Mouse (Mus musculus) common myeloid progenitor, adult 5-6 weeks (primary cell): ENCODE results near the gene Mvb12a. TPM values are rescaled to one million over a fixed set of nuclear protein-coding genes. Genes with fewer than 3 reads are reported as not detected.
"Not testable (repeated sequence)": the region's sequence is repeated elsewhere in the genome, so short reads cannot be mapped to it uniquely, and the experiment has no call there.

Experiments
- ATAC-seq: replicated peaks from 2 replicates; pipeline ENCODE4 v1.8.0; 2016; ENCODE audit warnings: low read depth, mild to moderate bottlenecking, moderate TSS enrichment, inconsistent platforms; ENCODE audit not compliant: poor library complexity, severe bottlenecking
- total RNA-seq: library from RNA; stranded (forward); fragments of 200-1000, 187-1606 nt; gene quantifications from 2 replicates; pipeline ENCODE4 v1.2.3, GENCODE M21; 2017

The Mvb12a gene
- total RNA-seq, 1 experiment from 2014 or later: 84.7 TPM

- ATAC-seq: no peak
Measured at GRCm38 (mm10) chr8:71525226-71526050, 17.3 kb upstream of the Mvb12a start, which contains the start of gene Ccdc194. Gene Ccdc194, minus strand, starts transcription at chr8:71525711.

DNA sequence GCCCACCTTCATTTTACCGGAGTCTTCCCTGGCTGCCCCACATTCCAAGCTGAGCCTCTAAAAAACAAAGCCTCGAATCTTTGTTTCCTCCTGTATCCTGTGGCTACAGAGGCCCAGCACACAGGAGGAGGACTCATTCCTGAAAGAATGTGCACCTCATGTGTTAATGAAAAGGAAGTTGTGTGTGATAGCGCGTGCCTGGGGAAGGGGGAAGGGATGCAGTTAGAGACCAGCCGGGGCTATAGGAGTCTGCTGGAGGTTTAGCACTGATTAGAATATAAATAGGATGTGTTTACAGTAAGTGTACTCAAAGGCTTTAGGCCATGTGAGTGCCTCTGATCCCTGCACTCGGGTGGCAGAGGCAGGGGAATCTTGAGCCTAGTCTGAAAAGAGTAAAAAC is 16.4 kb upstream of the Mvb12a start:
- ATAC-seq: no peak

DNA sequence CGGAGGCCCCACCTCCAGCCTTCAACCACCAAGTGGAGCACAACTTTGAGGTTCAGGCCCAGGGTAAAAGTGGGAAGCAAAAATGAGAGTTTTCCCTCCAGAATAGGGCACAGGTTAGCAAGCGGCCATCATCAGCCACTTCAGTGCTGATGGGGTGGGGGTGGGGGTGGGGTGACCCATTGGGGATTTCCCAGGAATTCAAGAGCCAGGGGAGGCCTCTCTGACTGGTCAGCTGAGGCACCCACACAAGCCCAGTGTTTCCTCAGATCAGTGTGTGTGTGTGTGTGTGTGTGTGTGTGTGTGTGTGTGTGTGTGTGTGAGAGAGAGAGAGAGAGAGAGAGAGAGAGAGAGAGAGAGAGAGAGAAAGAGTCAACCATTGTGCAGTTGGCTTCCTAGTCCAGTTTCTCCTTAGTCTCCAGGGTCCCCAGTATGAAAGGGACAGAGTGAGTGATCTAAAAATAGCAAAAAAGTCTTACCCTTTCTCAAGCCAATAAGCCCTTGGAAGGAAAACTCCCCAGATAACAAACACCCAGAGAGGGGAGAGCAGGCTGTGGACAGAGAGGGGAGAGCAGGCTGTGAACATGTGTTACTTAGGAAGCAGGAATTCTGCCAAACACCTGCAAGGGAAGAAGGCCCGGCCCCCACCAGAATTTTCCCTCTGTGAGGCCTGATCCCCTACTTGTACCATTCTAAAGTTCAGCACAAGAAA is 15.4 kb upstream of the Mvb12a start:
- ATAC-seq: no peak

DNA sequence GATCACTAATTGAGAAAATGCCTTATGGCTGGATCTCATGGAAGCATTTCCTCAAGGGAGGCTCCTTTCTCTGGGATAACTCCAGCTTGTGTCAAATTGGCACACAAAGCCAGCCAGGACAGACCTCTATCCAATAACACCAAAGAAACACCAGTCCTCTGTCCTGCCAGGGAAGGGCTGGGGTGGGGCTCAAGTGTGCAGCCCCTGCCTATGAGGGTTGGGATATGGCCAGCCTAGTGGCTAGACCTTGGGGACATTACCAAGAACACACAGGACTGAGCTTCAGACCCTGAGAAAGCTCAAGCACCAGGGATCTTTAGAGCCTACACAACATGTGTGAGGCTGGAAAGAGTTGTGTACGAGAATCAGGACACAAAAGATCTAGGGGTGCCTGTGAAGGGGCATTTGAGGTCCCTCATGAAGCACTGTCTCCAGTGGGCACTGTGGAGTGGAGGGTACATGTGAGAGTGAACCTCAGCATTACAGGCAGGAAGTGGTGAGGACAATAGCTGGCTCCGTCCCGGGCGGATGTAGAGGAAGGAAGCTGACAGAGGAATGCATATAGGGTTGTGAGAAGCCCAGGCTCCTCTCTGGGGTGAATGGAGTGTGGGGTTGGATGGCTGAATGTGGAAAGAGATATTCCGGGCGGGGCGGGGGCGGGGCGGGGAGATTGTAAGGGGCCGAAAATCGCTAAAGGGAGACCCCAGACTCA is 14.2 kb upstream of the Mvb12a start:
- ATAC-seq: peak; percentile 89

DNA sequence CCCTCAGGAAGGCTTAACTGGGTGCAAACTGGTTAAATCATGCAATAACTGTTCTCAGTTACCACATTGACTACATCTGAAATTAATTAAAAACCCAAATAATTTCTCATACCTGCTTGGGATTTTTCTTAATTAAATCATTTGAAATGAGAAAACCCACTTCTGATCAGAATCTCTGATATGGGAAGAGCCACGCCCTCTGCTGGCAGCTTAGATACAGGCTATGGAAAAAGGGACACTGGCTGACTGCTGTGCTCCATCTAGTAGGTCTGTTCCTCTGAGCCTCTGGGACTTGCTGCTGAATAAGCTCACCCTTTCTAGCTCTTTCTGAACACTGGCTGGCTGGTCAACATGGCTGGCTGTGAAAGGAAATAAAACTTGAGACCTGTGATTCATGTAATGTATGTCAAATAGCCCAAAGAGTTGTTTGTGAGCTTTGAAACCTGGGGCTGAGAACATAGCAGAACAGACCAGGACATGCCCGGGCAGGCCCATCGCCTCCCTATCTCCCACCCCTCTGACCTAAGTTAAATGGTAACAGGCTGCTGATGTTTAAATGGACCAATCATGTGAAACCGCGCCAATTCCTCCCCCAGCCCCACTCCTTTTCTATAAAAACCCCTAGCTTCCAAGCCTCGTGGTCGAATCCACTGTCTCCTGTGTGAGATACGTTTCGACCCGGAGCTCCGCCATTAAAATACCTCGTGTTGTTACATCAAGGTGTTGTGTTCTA is 11.8 kb upstream of the Mvb12a start:
- not testable (repeated sequence) for ATAC-seq

DNA sequence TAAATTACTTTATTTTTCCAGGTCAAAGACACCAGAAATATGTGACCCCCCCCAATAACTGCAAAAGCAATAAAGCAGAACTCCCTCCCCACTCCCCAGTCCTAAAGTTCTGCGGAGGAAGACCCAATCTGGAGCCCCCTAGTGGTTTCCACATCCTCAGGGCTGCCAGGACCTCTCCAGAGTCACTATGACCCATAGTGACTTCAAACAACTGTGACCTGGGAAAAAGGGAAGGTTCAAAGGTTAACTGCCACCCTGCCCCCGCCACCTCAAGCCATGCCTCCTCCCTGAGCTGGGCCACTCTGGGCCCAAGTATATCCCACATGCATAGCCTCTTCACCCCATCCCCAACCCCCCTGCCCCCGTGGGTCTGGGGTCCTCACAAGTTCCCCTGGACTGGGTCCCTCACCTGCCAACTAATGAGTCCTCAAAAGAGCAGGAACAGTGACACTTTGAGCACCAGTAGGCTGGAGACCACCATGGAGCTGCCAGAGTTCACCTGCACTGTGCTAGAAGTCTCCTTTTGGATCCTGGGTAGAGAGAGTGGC is 8.4 kb upstream of the Mvb12a start:
- no peak for ATAC-seq

DNA sequence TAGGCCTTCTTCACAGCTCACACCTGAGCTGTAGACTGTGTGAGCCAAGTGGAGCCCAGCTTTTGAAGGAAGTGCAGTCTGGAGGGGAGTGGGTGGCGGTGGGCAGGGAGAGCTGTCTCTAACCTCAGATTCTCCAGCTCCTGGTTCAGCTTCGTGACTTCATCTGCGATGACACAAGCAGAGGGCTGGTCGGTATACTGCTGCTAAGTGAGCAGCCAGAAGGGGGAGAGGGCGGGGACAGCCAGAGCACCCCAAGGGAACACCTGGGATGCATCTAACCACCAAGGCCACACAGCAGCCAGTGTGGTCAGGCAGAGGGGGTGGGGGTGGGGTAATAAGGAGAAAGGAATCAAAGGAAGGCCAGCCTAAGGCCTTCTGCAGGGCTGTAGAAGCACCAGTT is 7.1 kb upstream of the Mvb12a start:
- peak; percentile 46 for ATAC-seq

- peak; percentile 94 for ATAC-seq
Measured at GRCm38 (mm10) chr8:71537028-71537867, 5.5 kb upstream of the Mvb12a start, which contains the start of gene Bst2. Gene Bst2, minus strand, starts transcription at chr8:71537456.

- no peak for ATAC-seq
Measured at GRCm38 (mm10) chr8:71543755-71544154, 1.0 kb downstream of the Mvb12a start.

- ATAC-seq: no peak
Measured at GRCm38 (mm10) chr8:71545053-71545452, 2.3 kb downstream of the Mvb12a start.

GRCm38 (mm10) chr8:71547590-71547989 is 4.9 kb downstream of the Mvb12a start:
- ATAC-seq: no peak

DNA sequence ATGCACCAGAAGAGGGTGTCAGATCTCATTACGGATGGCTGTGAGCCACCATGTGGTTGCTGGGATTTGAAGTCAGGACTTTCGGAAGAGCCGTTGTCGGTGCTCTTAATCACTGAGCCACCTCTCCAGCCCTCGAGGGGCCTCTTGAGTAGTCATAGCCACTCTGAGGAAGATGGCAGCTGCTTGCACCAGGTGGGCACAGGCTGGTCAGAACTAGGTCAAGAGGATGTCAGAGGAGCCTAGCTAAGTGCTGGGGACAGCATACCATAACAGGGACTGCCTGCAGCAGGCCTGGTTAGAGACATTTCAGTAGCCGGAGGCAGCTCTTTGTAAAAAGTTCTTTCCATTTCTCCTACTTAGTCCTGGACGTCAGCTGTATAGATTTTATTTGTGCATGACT is 8.0 kb downstream of the Mvb12a start:
- no peak for ATAC-seq

DNA sequence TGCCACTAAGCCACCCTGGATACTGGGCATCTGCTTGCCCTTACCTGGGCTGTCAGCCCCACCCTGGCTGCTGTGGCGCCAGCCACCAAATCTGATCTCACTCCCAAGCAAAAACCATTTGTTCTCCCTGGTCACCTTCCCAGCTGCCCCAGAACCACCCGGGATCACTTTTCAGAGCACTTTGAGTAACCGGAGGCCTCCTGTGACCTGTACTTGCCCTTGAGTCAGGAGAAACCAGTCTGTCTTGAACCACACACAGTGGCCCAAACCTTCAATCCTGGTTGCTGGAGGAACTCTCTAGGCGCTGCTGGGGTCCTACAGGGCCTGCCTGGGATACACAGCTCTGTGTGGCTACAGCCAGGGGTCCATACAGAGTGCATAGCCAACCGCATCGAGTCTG is 10.0 kb downstream of the Mvb12a start:
- ATAC-seq: no peak

DNA sequence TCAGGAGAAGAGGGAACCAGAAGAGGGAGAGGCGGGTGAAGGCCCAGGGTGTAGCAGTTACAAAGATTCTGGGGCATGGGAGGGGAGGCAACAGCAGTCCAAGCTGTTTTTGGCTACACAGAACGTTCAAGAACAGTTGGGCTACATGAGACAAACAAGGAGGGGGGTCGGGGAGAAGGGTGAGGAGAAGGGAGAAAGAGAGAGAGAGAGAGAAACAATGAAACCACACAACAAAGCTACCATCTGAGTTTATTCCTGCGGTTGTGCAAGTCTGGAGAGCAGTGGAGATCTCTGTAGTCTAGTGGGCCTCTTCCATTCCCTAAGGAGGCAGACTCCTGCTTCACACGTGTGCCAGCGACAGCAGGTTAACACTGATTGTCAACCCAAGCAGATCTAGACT is 11.3 kb downstream of the Mvb12a start:
- no peak for ATAC-seq

GRCm38 (mm10) chr8:71554644-71555043 is 11.9 kb downstream of the Mvb12a start:
- ATAC-seq: no peak

- ATAC-seq: no peak
Measured at GRCm38 (mm10) chr8:71558071-71558957, 15.6 kb downstream of the Mvb12a start, which contains the start of gene Tmem221. Gene Tmem221, minus strand, starts transcription at chr8:71558871.

DNA sequence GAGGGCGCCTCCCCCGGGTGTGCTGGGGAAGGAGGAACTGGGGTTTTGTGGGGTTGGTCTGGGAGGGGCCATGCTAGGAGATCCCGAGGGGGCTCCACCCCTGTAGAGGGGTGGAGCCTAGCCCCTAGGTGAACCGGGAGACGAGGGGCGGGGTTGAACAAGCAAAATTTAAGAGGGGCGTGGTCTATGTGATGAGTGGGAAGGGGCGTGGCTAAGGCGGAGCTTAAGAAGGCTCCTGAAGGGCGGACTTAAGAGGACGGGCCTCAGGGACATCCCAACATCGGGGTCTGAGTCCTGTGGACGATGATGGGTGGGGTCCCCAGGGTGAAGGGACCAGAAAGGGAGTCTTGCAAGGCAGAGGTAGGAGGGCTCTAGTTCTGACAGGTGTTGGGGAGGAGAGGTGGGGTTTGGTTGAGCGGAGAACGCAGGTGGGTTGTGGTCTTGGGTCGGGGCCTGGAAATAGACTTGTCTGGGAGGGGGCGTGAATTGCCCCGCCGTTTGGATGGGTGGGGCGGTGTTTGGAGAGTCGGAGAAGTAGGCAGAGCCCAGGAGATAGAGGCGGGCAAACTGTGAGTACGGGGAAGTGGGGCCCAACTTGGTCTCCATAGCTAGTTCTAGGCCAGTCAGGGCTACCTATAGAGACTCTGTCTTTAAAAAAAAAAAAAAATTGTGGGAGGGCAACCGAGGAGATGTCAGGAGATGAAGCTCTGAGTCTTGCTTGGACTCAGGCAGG is 16.4 kb downstream of the Mvb12a start:
- peak; percentile 68 for ATAC-seq
